Mouse (Mus musculus): Measurements from ENCODE around the gene Pygm.

Gene Pygm

DNA sequence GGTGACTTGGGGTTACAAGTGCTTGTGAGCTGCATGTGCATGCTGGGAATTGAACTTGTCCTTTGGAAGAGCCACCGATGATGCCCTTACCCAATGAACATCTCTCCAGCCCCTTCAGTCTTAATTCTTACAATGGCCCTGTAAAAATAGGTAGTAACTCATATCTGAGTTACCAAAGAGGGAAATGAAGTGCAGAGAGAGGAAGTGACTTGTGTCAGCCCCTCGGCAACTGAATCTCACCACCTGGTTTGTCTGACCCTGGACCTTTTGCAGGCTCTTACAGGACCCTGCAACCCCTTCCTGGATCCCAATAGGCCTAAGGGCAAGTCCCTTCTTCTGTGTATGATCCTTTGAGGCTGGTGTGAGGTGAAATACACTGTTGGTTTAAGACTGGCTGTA is 32.1 kb upstream of the Pygm start:
- no peak for DNase-seq (ENCODE audit: low read depth, low spot score)

DNA sequence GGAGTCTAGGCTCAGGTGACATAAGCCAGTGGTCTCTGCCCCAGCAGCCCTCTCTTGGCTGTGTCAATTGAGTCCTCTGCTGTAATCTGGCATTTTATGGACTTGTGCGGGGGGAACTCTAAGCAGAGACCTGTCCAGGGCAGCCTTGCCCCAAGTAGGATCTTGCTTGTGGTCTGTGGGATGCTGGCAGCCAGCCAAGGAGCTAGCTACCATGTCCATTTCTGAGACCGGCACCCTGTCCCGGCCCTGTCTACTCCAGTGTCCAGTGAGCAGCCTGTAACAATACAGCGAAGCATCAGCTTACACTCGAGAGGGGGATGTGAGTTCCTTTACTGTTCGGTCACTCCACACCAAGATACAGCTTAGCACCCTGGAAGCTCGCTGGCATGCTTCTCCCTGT is 30.2 kb upstream of the Pygm start:
- no peak for DNase-seq (ENCODE audit: low read depth, low spot score)

DNA sequence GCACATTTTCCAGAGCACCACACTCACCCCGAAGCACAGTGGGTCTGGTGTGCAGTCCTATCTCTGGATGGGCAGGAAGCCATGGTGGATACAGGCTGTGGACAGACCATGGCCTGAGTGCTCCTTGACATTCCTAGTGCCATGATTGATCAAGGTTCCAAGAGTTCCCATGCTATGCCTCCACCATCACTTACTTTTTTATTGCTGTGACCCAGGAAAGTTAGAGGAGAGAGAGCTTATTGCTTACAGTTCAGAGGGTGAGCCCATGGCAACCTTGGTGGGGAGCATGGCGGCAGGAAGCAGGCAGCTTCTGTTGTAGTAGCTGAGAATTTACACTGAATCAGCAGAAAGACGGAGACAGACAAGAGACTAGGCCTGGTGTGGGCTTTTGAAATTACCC is 22.9 kb upstream of the Pygm start:
- DNase-seq (ENCODE audit: low read depth, low spot score), result no peak

DNA sequence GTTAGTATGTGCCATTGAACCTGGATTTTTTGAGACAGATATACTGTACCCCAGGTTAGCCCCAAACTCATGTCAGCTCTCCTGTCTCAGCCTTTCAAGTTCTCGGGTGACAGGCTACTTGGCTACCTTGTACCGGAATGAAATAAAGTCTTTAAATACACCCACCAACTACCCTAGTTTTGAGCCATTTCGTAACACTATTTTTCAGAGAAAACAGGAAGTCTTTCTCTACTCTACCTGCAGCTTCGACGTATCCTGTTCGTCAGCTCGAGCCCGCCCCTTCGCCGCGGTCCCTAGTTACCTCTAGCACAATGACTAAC is 21.1 kb upstream of the Pygm start:
- DNase-seq (ENCODE audit: low read depth, low spot score), result no peak

DNA sequence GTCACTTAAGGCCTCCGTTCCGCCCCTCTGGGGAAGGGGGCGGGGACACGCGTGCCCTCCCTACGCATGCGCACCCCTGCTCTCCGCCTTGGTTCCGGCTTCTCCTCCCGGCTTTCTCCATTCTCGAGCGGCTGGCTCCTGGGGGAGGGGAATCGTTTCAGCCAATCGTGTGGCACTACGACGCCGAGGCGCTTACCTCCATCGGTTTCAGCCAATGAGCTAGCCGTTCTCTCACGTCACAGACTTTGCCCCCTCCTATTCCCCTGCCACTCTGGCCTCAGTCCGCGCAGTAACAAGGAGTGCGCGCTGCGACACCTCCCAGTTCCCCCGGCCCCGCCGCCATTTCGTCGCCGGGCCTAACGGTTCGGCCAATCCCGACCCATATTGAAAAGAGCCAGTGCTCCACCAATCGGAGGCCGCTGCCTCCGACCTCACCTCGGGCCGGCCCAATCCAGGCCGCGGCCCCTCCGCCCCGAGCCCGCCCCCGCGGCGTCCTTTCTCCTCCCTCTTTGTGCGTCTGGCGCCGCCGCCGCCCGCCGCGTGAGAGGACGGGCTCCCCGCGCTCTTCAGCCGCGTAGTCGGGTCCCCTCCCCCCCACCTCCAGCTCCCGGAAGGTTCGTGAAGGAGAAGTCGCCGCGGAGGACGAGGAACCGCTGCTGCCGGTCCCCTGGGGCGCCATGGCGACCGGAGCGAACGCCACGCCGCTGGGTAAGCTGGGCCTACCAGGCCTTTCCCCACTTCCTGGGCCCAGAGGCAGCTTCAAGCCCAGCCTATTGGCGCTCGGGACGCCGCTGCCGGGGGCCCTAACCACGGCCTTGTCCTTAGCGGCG is 20.6 kb upstream of the Pygm start, which contains the start of gene Sf1:
Sf1 (plus strand) TSS at position 280 of the 830 bp plus-strand sequence.
- peak; percentile 100 for DNase-seq (ENCODE audit: low read depth, low spot score)

DNA sequence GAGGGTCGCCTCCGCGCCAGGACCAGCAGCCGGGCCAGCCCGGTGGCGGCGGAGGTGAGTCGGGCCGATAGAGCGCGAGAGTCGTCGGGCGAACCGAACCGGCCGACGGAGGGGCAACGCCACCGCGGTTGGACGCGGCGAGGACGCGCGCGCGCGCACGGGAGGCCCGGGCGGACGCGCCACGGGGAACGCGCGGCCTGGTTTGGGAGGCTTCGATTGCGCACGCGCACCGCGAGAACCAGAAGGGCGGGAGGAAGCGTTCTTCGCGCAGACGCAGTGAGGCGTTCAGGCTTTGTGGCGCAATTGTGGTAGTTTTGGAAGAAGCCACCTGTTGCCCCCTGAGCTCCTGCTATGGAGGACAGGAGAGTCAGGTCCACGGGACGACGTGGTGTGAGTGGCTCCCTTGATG is 19.9 kb upstream of the Pygm start:
- peak; percentile 73 for DNase-seq (ENCODE audit: low read depth, low spot score)

DNA sequence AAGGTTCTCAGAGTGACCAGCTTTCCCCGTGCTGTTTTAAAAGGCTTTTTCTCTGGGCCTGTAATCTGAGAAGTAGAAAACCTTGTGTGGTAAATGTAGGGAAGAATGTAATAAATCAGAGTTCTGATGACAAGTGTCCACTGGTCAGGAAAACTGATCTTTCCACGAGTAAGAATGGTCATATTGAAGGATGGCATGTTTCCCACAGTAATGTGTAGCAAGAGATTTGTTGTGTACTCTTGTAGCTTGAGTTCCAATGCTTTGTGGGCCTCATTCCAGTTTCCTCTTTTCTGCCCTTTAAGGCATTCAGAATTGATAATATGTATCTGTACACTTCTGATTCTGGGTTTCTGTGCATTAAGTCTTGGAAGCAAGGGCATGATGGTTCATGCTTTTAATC is 19.4 kb upstream of the Pygm start:
- no peak for DNase-seq (ENCODE audit: low read depth, low spot score)

DNA sequence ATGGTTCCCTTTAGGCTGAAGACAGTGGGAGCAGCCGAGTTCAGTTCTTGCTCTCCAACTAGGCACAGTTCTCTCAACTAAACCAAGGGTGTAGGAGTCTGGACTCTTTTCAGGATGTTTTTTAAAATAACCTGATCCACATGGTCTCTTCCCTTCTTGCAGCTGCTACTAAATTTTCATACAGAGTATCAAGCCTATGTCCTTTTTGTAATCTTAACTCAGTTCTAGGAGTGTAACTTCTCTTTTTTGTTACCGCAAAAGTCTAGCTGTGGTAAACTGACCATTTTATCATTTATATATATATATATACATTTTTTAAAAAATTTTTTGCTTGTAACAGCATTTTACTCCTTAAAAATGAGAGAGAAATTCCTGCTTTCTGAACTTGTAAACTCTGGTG is 14.0 kb upstream of the Pygm start:
- DNase-seq (ENCODE audit: low read depth, low spot score), result no peak

DNA sequence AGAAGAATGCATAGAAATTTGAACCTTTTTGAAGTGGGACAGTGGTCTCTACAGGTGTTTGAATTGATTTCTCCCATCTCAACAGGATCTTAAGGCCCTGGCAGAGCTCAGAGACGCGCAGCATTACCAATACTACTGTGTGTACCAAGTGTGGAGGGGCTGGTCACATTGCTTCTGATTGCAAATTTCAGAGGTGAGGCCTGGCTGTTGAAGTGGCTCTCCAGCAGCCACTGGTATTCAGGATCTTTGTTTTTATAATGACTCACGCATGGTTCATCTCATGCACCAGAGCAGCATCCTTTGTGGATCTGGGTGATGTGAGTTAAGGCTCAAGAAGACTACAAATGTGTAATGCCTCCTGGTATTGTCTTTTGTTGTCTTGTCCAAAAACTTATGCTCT is 11.8 kb upstream of the Pygm start:
- DNase-seq (ENCODE audit: low read depth, low spot score), result no peak

DNA sequence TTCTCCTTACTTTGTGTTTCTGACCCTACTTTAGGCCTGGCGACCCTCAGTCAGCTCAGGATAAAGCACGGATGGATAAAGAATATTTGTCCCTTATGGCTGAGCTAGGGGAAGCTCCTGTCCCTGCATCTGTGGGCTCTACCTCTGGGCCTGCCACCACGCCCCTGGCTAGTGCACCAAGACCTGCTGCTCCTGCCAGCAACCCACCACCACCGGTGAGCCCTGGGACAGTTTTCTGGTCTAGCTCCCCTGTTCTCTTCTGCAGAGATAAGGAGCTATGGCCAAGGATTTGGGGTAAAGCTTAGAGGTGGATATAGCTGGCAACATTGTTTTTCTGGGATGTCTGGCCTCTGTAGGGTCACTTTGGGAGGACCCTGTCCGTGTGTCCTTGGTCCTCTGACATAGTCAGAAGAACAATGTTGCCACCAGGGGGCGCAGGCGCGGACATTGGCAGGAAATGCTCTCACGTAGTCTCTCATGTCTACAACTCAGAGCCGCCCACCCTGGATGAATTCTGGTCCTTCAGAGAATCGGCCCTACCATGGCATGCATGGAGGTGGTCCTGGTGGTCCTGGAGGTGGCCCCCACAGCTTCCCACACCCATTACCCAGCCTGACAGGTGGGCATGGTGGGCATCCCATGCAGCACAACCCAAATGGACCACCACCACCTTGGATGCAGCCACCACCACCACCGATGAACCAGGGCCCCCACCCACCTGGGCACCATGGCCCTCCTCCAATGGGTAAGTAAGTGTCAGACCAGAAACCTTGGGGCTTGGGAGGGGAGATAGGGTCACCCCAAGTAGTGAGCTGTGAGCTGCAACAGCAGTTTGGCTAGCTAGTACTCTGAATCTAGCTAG is 10.4 kb upstream of the Pygm start:
- no peak for DNase-seq (ENCODE audit: low read depth, low spot score)

DNA sequence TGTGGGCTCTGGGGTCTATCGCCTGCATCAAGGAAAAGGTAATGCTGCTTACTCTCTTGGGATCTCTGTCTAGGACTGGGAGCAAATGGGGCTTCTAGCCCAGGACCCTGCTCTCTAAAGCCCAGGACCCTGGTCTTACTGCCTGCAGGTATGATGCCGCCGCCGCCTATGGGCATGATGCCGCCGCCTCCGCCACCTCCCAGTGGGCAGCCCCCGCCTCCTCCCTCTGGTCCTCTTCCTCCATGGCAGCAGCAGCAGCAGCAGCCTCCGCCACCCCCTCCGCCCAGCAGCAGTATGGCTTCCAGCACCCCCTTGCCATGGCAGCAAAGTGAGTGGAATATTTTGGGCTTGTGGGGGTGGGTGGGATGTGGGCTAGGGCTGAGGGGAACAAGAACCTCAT is 9.6 kb upstream of the Pygm start:
- DNase-seq (ENCODE audit: low read depth, low spot score), result no peak

DNA sequence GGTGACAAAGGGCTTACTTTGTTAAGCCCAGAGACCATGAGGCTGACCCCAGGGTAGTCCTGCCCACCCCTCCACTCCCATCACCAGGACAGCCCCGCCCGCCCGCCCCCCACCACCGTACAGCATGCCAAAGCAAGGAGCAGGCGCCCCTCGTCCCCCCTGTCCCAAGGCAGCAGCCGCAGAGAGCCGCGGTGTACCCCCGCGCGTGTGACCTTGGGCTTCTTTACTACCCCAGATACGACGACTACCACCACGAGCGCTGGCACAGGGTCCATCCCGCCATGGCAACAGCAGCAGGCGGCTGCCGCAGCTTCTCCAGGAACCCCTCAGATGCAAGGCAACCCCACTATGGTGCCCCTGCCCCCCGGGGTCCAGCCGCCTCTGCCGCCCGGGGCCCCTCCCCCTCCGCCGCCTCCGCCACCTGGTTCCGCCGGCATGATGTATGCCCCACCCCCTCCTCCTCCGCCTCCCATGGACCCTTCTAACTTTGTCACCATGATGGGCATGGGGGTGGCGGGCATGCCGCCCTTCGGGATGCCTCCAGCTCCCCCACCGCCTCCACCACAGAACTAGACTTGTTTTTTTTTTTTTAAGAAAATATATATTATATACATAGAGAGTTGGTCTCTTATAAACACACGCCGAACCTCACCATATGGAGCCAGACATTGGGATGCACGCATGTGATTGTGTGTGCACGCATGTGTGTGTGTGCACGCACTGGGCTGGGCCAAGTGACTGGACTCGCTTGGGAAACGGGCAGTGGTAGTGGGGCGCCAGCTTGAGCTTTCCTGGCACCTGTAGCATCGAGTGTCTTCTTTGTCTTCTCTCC is 8.6 kb upstream of the Pygm start:
- no peak for DNase-seq (ENCODE audit: low read depth, low spot score)

DNA sequence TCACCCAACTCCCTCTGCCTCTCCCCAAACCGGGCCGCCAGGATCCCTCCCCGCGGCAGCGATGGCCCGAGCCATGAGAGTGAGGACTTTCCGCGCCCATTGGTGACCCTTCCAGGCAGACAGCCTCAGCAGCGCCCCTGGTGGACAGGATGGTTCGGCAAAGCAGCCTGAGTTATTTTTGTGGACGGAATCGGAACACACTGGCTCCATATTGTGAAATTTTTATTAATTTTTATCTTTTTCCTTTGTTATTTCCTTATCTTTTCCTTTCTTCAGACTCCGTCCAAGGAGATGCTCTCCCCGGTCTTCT is 8.0 kb upstream of the Pygm start:
- DNase-seq (ENCODE audit: low read depth, low spot score), result no peak

DNA sequence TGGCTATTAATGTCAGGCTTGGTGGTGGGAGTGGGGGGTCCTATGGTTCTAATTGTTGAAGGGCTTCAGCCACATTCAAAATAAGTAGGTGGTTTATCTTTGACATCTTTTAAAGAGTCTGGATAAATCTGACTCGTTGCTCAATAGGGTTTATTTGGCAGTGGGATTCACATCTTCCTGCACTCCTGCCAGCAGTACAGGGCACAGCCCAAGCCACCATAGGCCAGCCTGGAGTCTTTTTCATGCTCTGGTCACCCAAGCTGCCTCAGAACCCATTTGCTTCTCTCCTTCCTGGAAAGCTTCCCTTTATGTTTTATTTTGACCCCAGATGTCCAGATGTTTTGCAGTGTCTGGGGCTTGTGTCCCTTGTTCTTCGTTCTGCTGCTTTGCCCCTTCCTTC is 7.6 kb upstream of the Pygm start:
- no peak for DNase-seq (ENCODE audit: low read depth, low spot score)

DNA sequence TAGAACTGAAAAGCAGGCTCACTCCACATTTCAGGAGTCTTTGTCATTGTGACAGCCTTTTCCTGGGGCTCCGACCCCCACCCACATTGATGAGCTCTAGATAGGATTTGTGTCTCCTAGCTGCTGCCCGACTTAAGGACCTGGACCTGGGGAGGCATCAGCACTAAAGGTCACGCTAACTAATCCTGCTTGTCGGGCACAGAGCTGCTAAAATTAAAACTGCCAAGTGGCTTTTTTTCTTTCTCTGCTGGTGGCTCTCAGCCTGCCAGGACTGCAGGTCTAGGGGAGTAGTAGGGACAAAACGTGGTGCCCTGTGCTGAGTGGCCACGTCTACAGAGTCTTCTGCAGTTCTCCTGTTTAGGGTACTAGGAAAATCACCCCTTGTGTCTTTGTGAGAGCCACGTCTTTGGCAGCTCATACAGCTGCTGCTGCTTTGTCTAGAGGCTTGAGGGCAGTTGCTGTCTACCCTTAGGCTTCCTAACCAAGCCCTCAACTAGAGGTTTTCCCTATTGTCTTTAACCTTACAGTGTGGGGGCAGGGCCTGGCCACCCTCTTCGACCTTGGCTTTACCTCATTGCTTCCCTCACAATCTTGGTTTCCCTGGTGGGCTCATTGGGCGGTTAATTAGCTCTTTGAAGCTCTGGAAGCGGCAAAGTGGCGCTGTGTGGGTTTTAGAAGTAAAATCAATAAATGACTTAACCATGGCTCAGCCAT is 6.7 kb upstream of the Pygm start:
- DNase-seq (ENCODE audit: low read depth, low spot score), result no peak

DNA sequence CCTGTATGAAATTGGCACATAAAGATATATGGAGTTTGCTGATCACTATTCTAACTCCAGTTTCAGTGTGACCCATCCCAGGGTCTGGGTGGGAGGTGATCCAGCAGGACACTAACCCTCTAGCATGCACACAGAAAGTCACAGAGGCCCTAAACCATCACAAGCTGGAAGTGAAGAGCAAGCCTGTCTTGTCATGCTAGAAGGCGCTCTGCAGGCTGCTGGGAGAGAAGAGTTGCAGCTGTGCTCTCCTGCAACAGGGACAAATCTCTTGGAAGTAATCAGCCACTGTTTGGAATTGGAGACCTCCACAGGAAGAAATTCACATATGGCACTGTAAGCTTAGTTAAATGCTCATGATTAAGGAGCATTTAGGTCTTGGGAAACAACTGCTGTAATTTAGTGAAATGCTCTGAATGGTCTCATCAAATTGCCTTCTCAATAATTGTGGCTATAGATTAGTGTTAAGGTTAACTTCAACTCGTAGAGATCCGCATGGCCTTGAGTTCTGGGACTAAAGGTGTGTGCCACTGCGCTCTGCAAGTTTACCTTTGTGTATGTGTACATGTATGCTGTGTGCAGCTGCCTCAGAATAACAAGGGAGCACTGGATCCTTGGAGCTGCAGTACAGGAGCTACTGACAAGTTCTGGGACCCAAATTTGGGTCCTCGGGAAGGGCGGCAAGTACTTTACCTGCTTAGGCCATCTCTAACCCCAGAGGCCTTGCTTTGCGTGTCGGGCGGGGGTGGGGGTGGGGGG is 3.6 kb upstream of the Pygm start:
- no peak for DNase-seq (ENCODE audit: low read depth, low spot score)

DNA sequence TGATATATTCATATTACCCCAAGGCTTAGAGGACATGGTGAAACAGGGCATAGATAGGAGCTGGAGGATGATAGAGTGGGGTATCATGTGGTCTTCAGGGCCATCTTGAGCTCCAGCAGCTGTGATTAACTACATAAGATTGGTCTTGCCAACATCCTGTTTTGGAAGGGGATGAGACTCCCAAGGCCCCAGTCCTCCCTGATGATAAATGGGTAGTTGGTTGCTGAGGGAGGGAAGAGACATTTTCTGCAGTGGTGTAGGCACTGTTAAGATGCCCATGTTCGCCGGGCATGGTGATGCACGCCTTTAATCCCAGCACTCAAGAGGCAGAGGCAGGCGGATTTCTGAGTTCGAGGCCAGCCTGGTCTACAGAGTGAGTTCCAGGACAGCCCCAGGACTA is 3.0 kb upstream of the Pygm start:
- no peak for DNase-seq (ENCODE audit: low read depth, low spot score)

DNA sequence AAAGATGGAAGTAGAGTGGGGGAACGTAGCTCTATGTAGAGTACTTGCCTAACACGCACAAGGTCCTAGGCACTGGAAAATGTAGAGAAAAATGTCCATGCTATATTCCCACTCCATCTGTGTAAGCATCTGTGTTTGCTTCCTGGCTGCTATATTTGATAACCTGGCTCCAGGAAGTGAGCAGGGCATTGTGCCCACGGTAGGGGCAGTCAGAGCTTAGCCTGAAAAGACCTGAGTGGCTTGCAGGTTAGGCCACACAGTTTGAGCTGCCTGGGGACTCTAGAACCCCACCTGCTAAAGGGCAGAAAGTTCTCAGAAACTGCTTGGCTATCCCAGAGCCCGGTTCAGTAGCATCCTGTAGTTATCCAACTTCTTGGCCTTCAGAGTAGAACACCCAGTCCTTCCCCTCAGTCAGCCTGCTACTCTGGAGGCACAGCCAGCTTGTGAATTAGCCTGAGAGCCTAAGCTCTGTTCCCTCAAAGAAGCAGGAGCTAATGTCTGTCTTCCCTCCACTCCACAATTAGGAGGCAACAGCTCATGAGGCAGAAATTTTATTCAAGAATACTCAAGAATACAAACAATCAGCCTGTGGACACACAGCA is 1.8 kb upstream of the Pygm start:
- no peak for DNase-seq (ENCODE audit: low read depth, low spot score)

DNA sequence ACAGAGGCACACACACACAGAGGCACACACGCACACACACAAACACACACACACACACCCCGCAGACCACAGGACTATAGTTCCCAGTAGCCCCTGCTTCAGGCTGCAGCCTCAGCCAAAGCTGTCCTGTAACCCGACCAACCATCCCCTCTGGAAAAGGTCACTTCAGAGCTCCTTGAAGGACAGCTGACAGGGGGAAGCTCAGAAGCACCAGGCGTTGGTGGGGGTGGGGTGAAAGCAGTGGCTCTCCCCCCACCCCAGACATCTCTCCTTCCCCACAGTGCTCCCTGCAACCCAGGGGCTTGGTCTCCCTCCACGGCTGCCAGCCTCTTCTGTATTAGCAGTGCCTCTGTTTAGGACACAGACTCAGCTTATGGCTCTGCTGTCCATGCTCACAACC is 729 bp upstream of the Pygm start:
- no peak for DNase-seq (ENCODE audit: low read depth, low spot score)

DNA sequence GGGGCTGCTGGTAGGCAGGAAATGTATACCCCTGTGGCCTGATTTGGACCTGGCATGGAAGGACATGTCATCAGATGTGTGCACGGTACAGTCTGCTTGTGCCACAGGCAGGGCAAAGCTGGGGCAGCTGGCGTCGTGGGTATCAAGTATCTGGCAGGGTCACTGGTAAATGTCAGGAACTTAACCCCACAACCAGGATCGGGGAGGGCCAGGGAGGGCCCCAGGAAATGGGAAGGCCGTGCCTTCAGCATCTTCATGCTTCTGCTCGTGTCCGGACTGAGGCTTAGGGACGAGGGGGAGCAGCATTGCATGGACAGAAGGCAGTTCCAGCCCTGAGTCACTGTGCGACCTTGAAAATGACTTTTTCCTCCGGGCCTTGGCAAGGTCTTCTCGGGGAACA is 755 bp downstream of the Pygm start:
- DNase-seq (ENCODE audit: low read depth, low spot score), result no peak

DNA sequence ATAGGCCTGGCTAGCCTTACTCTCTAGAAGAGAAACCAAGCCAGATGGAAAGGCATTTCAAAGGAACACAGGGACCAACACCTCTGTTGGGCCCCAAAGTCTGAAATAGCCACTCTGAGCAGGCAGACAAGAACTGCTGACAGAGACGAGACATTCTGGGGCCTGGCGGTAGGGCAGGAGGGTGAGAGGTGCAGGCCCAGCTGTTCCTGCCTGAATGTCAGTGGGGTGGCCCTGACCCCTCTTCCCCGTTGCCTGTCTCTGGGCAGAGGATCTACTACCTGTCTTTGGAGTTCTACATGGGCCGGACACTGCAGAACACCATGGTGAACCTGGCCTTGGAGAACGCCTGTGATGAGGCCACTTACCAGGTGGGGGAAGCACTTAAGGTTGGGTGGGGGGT is 1.2 kb downstream of the Pygm start:
- DNase-seq (ENCODE audit: low read depth, low spot score), result no peak
